Mouse (Mus musculus): Measurements from ENCODE around the gene Ago3. TPM values are rescaled to one million over a fixed set of nuclear protein-coding genes. Genes with fewer than 3 reads are reported as not detected.

The Ago3 gene
- polyA plus RNA-seq (2016; fragmentation: Nextera tagmentation; extraction: Ambion mirVana): 19.3 and 19.9 TPM in 2 replicates

- WGBS: under 1% methylated on average over 64 of the region's 65 CpGs
- H3K27me3 ChIP-seq: no peaks in the 10 kb centered on the region
- H3K9ac ChIP-seq (replicated peaks): peak within 1 kb of the TSS; percentile 89
- H3K4me3 ChIP-seq: peak within 1 kb of the TSS; percentile 69
- peak within 1 kb of the TSS; percentile 91 for H3K4me2 ChIP-seq (replicated peaks)
- no peaks in the 10 kb centered on the region for H3K36me3 ChIP-seq
- peak; percentile 95 for ATAC-seq (ENCODE audit: low FRiP score, low read depth)
- H3K4me1 ChIP-seq: peaks cover 12% of the 10 kb centered on the region; the same call in 1 of the 2 replicates
- no peaks in the 10 kb centered on the region for H3K9me3 ChIP-seq
- H3K27ac ChIP-seq (replicated peaks): peak within 1 kb of the TSS; percentile 90
Observed at GRCm38 (mm10) chr4:126429347-126430079, at the start of gene Ago3. Ago3 (minus strand) TSS chr4:126429556.

DNA sequence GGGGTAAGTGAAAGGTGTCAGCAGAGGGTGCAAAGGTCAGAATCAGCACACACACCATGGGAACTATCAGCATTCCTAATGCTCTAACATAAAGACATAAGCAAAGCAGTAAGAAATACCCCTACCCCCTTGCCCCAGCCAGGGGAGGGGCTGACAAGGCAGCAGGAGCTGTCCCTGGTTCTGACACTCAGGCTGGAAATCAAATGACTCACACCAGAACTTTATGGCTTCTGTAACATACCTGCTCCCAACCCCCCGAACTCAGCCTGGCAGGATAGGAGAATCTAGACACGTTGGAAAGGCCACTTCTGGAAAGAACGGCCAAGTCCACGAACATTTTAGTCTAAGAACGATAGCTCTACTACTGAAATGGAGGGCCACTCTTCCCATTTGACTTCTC is 43.7 kb upstream of the Ago3 start:
- no peaks in the 10 kb centered on the region for H3K27me3 ChIP-seq
- no peak overlapping the region for H3K4me2 ChIP-seq (replicated peaks)
- no peak overlapping the region for H3K4me3 ChIP-seq
- no peak overlapping the region for H3K27ac ChIP-seq (replicated peaks)
- H3K9ac ChIP-seq (replicated peaks): no peak overlapping the region
- peaks cover 4% of the 10 kb centered on the region; the same call in 1 of the 2 replicates for H3K4me1 ChIP-seq
- no peaks in the 10 kb centered on the region for H3K9me3 ChIP-seq
- ATAC-seq (ENCODE audit: low FRiP score, low read depth): no peak
- 52% methylated on average over 5 of the region's 5 CpGs for WGBS
- no peaks in the 10 kb centered on the region for H3K36me3 ChIP-seq

- ATAC-seq (ENCODE audit: low FRiP score, low read depth): no peak
- 66% methylated on average over 1 of the region's 1 CpGs for WGBS
- H3K4me1 ChIP-seq: peaks cover 34% of the 10 kb centered on the region
- peak overlapping the region; percentile 72; the same call in 1 of the 2 replicates for H3K4me2 ChIP-seq (replicated peaks)
- H3K9me3 ChIP-seq: no peaks in the 10 kb centered on the region
- no peaks in the 10 kb centered on the region for H3K36me3 ChIP-seq
- no peak overlapping the region for H3K9ac ChIP-seq (replicated peaks)
- no peak overlapping the region for H3K4me3 ChIP-seq
- H3K27ac ChIP-seq (replicated peaks): peak overlapping the region; percentile 99; the same call in 1 of the 2 replicates
- H3K27me3 ChIP-seq: no peaks in the 10 kb centered on the region
Observed at GRCm38 (mm10) chr4:126469334-126469733, 40.0 kb upstream of the Ago3 start.

- Histone ChIP-seq H3K4me3 (peak overlapping the region; percentile 76), H3K4me2 (replicated peaks) (peak overlapping the region; percentile 72), H3K27me3 (no peaks in the 10 kb centered on the region), H3K9ac (replicated peaks) (no peak overlapping the region), H3K27ac (replicated peaks) (peak overlapping the region; percentile 99), H3K36me3 (no peaks in the 10 kb centered on the region), H3K9me3 (no peaks in the 10 kb centered on the region), H3K4me1 (peaks cover 38% of the 10 kb centered on the region)
- ATAC-seq (ENCODE audit: low FRiP score, low read depth): no peak
- WGBS: 6% methylated on average over 8 of the region's 8 CpGs
Observed at GRCm38 (mm10) chr4:126468925-126469324, 39.6 kb upstream of the Ago3 start.

GRCm38 (mm10) chr4:126468285-126468901 is 39.0 kb upstream of the Ago3 start, which contains the start of gene Ago1:
Ago1 (minus strand) TSS chr4:126468583.
- peak; percentile 78 for ATAC-seq (ENCODE audit: low FRiP score, low read depth)
- Histone ChIP-seq H3K27me3 (no peaks in the 10 kb centered on the region), H3K4me3 (peak within 1 kb of the TSS; percentile 76), H3K4me1 (peaks cover 43% of the 10 kb centered on the region), H3K4me2 (replicated peaks) (peak within 1 kb of the TSS; percentile 72), H3K9ac (replicated peaks) (peak within 1 kb of the TSS; percentile 96), H3K27ac (replicated peaks) (peak within 1 kb of the TSS; percentile 99), H3K36me3 (no peaks in the 10 kb centered on the region), H3K9me3 (no peaks in the 10 kb centered on the region)
- WGBS: under 1% methylated on average over 55 of the region's 55 CpGs

GRCm38 (mm10) chr4:126467721-126468284 is 38.4 kb upstream of the Ago3 start:
- Histone ChIP-seq H3K4me1 (peaks cover 45% of the 10 kb centered on the region), H3K27ac (replicated peaks) (peak overlapping the region; percentile 99), H3K36me3 (no peaks in the 10 kb centered on the region), H3K27me3 (no peaks in the 10 kb centered on the region), H3K9ac (replicated peaks) (peak overlapping the region; percentile 96), H3K4me2 (replicated peaks) (peak overlapping the region; percentile 72), H3K4me3 (peak overlapping the region; percentile 76), H3K9me3 (no peaks in the 10 kb centered on the region)
- under 1% methylated on average over 25 of the region's 25 CpGs for WGBS
- peak; percentile 66 for ATAC-seq (ENCODE audit: low FRiP score, low read depth)

- H3K4me1 ChIP-seq: peaks cover 54% of the 10 kb centered on the region
- ATAC-seq (ENCODE audit: low FRiP score, low read depth): 0 out of 2 replicates have a peak, but pooled peaks have one; percentile 1
- WGBS: 9% methylated on average over 8 of the region's 8 CpGs
- peak overlapping the region; percentile 66 for H3K9ac ChIP-seq (replicated peaks)
- no peaks in the 10 kb centered on the region for H3K27me3 ChIP-seq
- peak overlapping the region; percentile 76 for H3K4me3 ChIP-seq
- H3K4me2 ChIP-seq (replicated peaks): peak overlapping the region; percentile 72
- no peaks in the 10 kb centered on the region for H3K9me3 ChIP-seq
- peak overlapping the region; percentile 99 for H3K27ac ChIP-seq (replicated peaks)
- peaks cover 9% of the 10 kb centered on the region; the same call in 1 of the 2 replicates for H3K36me3 ChIP-seq
Observed at GRCm38 (mm10) chr4:126466251-126466750, 36.9 kb upstream of the Ago3 start.

- WGBS: 2% methylated on average over 8 of the region's 8 CpGs
- Histone ChIP-seq H3K27me3 (no peaks in the 10 kb centered on the region), H3K27ac (replicated peaks) (peak overlapping the region; percentile 99), H3K9me3 (no peaks in the 10 kb centered on the region), H3K36me3 (peaks cover 12% of the 10 kb centered on the region), H3K4me1 (peaks cover 54% of the 10 kb centered on the region), H3K4me3 (peak overlapping the region; percentile 76), H3K9ac (replicated peaks) (peak overlapping the region; percentile 66), H3K4me2 (replicated peaks) (peak overlapping the region; percentile 72)
- ATAC-seq (ENCODE audit: low FRiP score, low read depth): peak; percentile 78
Observed at GRCm38 (mm10) chr4:126465843-126466242, 36.5 kb upstream of the Ago3 start.

DNA sequence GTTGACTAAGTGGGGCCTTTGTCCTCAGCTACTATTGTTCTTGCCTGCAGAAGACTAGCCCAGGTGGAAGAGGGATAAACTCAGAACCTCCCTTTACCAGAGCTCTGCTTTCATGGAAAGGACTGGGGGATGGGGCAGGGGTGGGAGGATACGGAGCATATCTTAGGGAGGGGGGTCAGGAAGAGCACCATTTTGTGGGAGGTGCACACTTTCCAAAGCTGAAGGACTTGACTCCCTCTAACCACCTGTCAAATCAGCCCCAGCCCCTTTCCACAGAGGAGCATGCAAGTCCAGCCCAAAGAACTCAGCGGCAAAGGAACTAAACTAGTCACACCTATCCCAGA is 35.5 kb upstream of the Ago3 start:
- Histone ChIP-seq H3K36me3 (peaks cover 22% of the 10 kb centered on the region), H3K4me2 (replicated peaks) (peak overlapping the region; percentile 72), H3K27ac (replicated peaks) (peak overlapping the region; percentile 99), H3K27me3 (no peaks in the 10 kb centered on the region), H3K9ac (replicated peaks) (peak overlapping the region; percentile 66), H3K4me1 (peaks cover 54% of the 10 kb centered on the region), H3K9me3 (no peaks in the 10 kb centered on the region), H3K4me3 (peak overlapping the region; percentile 76)
- no peak for ATAC-seq (ENCODE audit: low FRiP score, low read depth)
- WGBS: 7% methylated on average over 2 of the region's 2 CpGs

DNA sequence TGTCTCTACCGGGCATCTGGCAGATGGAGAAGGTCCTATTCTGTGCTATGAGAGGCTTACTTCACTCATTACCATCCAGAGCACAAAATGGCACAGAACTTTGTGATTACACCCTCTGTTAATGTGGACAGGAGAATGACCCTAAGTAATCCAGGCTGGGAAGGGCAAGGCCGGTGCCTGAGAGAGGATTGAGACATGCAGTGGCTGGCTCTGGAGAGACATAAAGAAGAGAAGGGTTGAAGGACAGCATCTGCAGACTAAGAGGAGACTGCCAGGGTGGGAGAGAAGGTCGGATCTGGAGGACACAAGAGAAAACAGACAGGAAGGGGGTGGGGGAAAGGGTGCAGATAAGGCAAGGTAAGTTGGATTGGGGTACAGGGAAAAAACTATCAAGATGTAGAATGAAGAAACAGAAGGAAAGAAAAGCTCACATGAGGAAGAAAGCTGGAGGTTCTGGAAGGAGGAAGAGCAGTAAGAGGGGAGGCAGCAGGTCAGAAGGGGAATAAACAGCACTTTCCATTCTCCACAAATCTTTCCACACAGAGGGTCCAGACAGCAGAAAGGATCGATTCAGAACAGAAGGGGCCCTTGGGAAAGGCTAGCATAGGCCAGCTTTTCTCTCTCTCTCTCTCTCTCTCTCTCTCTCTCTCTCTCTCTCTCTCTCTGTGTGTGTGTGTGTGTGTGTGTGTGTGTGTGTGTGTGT is 35.0 kb upstream of the Ago3 start:
- H3K27ac ChIP-seq (replicated peaks): peak overlapping the region; percentile 99
- H3K4me2 ChIP-seq (replicated peaks): peak overlapping the region; percentile 72
- 8% methylated on average over 4 of the region's 4 CpGs for WGBS
- H3K4me1 ChIP-seq: peaks cover 54% of the 10 kb centered on the region
- no peaks in the 10 kb centered on the region for H3K27me3 ChIP-seq
- H3K9ac ChIP-seq (replicated peaks): peak overlapping the region; percentile 66
- ATAC-seq (ENCODE audit: low FRiP score, low read depth): no peak
- peak overlapping the region; percentile 76 for H3K4me3 ChIP-seq
- no peaks in the 10 kb centered on the region for H3K9me3 ChIP-seq
- H3K36me3 ChIP-seq: peaks cover 27% of the 10 kb centered on the region

GRCm38 (mm10) chr4:126455441-126455840 is 26.1 kb upstream of the Ago3 start:
- no peak overlapping the region for H3K4me3 ChIP-seq
- no peak overlapping the region for H3K27ac ChIP-seq (replicated peaks)
- no peak overlapping the region for H3K9ac ChIP-seq (replicated peaks)
- 90% methylated on average over 7 of the region's 7 CpGs for WGBS
- ATAC-seq (ENCODE audit: low FRiP score, low read depth): no peak
- no peaks in the 10 kb centered on the region for H3K4me1 ChIP-seq
- no peak overlapping the region for H3K4me2 ChIP-seq (replicated peaks)
- no peaks in the 10 kb centered on the region for H3K27me3 ChIP-seq
- peaks cover 99% of the 10 kb centered on the region for H3K36me3 ChIP-seq
- H3K9me3 ChIP-seq: no peaks in the 10 kb centered on the region

All from midbrain, embryonic 12.5 days (tissue).